Mouse (Mus musculus) central nervous system, embryonic 18 days (tissue): ENCODE measurements around the gene Cpsf4. TPM values are rescaled to one million over a fixed set of nuclear protein-coding genes. Genes with fewer than 3 reads are reported as not detected.

Experiments
- polyA plus RNA-seq: library from polyadenylated mRNA; depleted of rRNA; stranded (reverse); fragments of >200 nt; gene quantifications from 2 replicates; pipeline ENCODE4 v1.2.3, GENCODE M21; 2012; rRNA removed

The Cpsf4 gene
- polyA plus RNA-seq, result 76.1 and 81.7 TPM in 2 replicates

DNA sequence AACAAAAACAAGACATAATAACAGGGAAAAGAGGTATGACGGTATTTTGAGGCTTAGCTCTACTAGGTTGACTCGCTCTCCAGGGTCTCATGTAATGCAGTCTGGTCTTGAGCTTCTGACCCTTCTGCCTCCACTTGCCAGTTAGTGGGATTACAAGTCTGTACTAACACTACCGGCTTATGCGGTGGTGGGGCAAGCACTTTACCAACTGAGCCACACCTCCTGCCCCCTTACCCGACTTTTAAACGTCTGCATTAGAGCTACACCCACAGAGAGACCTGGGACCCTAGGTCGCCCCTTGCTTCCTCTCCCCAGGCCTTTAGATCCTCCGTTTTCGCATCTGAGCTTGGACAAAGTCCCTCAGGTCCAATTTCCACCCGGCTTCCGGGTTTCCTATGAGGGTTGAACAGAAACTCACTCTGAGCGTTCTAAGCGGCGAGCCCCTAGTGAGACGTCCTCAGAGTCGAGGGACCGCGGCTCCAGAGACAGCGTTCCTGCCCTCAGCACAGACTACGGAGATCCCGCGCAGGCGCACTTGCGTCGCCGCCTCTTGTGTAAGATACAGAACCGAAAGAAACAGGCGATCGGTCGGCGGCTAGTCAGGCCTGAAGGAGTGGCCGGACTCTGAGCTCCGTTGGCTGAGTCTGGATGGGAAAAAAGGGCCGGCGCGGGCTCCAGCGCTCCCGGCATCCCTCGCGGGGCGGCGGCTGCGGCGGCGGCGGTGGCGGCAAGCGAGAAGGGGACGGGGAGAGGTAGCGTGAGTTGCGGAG, at the start of gene Cpsf4, which contains the start of gene Ptcd1:
Cpsf4 (plus strand) TSS at position 678 of the 770 bp plus-strand sequence.
Ptcd1 (minus strand) TSS at position 573 of the 770 bp plus-strand sequence.

DNA sequence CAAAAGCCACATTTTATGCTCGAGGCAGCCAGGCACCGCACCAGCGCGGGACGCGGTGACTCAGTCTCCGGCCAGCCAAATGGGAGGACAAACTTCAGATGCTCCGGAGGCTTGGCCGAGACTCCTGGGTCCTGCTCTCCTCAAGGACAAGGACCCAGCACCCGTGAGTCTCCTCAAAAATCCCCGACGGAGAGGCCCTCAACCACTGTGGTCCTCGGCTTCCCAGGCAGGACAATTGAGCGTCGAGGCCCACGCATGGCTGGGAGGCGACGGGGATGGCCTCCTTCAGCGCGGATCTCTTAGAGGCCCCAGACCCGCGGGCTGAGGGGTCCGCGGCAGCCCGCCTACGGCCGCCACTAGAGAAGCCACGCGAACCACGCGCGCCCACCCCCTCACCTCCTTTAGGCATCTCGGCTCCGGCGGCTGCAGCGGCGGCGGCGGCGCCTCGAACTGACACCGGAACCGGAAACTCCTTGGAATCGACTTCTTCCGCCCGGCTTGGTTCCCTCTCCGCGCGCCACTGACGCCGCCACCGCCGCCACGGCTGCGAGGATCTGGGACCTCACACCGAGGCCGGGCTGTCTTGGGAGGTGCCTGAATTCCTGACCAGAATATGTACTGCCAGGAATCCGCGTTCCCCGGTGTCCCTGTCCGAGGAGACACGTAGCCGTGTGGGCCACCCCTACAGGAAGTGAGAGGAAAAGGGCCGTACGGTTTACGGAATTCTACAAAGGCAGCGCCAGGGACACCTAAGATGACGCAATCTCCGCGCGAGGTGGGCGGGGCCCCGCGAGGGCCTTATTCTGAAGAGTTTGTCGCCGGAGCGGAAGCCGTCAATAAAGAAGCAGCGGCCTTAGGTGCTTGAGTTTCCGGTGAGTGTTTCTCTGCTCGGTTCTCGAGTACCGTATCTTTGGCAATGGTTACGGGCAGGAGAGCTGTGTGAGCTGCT, 27.2 kb upstream of the Cpsf4 start, which contains the start of the genes Pdap1 and Bud31:
Pdap1 (minus strand) TSS at position 668 of the 949 bp plus-strand sequence.
Bud31 (plus strand) TSS at position 792 of the 949 bp plus-strand sequence.

DNA sequence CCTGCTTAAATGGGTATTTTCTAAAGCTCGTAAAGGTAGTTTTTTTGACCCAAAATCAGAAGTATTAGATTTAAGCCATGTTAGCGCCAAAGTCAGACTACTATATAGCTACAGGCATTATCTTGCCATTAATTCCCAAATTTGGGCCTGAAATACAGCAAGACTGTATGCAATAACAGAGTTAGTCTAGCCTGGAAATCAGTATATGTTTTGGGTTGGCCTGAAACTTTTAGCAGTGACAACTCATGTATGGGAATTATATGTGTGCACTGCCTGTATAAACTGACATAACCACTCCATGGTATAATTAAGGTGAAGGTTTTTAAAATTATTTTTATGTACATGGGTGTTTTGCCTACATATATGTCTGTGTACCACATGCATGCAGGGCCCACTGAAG, 24.9 kb downstream of the Cpsf4 start, which contains the start of gene Atp5j2:
Atp5j2 (minus strand) TSS at position 101 of the 400 bp plus-strand sequence.

DNA sequence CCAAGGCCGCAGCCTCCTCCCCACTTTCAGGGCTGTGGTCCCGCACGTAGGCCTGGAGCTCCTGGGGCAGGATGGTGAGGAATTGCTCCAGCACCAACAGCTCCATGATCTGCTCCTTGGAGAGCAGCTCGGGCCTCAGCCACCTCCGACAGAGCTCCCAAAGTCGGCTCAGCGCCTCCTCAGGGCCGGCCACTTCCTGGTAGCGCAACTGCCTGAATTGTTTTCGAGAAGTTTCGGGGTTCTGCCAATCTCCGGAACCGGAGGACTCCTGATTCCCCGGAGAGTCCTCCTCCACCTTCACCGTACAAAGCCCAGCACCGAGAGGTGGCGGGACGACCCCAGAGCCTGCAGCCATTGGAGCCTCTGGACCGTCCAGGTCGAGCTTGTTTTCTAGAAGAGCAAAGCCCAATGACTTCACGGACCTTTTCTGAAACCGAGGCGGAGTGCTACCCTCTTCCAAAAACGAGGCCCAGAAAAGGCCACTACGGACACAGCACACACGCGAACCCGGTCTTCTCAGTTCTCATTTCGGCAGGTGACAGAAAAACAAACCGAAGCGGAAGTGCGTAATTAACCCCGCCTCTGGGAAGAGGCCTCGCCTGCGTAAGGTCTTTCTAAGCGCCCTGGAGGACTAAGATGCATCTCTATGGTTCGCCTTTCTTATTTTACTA, 34.4 kb downstream of the Cpsf4 start, which contains the start of gene Zkscan14:
Zkscan14 (minus strand) TSS at position 548 of the 671 bp plus-strand sequence.

DNA sequence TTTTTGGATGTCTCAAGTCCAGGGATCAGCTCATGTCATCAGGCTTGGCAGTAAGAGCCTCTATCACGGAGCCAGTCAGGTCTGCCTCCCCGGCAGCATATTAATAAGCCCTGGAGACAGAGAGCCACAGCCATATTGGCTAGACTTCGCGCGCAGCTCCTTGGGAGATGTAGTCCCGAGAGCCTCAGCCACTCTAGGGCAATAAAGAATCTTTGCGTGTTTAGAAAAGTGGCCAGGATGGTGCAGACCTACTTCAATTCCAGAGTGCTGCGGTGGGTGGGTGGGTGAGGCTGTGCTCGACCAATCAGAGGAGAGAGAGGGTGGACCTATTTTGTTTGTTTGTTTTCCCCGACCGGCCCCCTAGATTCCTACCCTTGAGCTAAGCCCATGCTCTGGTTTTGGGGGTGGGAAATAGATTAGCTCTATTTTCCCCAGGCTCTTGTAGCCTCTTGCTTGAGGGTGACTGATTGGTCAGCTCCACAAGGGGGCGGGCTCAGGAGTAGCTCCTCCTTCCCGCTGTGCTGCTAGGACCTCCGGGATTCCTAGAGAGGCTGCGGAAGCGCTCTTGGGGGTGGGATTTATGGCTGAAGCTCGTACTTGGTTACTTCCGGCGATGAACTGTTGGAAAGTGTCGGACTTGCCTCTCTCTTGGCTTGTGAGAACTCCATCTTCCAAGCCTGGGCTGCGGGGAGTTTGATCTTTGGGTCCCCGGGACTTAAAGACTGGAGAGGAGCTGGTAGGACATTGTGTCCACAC, 37.1 kb downstream of the Cpsf4 start, which contains the start of gene Zkscan5:
Zkscan5 (plus strand) TSS at position 627 of the 756 bp plus-strand sequence.

DNA sequence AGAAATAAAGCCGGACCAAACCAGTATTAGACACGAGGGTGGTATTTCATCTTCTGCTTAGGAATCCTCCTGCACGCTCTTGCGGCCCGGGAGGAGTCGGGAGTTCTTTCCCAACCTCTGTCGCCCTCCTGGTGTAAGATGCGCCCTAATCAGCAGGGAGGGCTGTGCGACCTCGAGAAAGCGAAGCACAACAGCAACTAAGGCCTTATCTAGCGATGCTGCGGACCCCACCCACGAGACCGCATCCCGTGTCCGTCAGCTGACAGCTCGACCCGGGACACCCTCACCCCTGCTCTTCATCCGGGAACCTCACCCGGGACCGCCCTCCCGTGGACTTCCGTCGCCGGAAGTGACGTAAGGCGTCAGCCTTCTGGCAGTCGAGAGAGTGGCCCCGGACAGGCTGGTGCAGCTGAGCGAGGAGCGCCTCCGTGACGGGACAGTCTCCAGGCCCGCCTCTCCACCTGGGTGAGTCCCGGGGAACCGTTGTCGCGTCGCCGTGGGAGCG, 64.4 kb downstream of the Cpsf4 start, which contains the start of gene Zfp655:
Zfp655 (plus strand) TSS at position 349 of the 505 bp plus-strand sequence.

Other genes starting within 250 kb of the Cpsf4 start
- 49.0 and 53.6 TPM in 2 replicates for gene Smurf1, start 201.4 kb upstream of the Cpsf4 start, polyA plus RNA-seq
- gene Gm4871, start 134.5 kb upstream of the Cpsf4 start, polyA plus RNA-seq, result not detected in 2 replicates
- not detected in 2 replicates for gene 1700018F24Rik, start 124.2 kb upstream of the Cpsf4 start, polyA plus RNA-seq
- 265 and 275 TPM in 2 replicates for gene Arpc1a, start 83.4 kb upstream of the Cpsf4 start, polyA plus RNA-seq
- gene Kpna7, start 83.2 kb upstream of the Cpsf4 start, polyA plus RNA-seq, result 0.07 TPM in 1 of 2 replicates, not detected in the other
- 66.6 and 73.3 TPM in 2 replicates for gene Arpc1b, start 53.0 kb upstream of the Cpsf4 start, polyA plus RNA-seq
- gene Pdap1, start 27.0 kb upstream of the Cpsf4 start, polyA plus RNA-seq, result 116 and 119 TPM in 2 replicates
- gene Bud31, start 26.9 kb upstream of the Cpsf4 start, polyA plus RNA-seq, result 130 and 142 TPM in 2 replicates
- 20.2 and 20.8 TPM in 2 replicates for gene Ptcd1, start 105 bp upstream of the Cpsf4 start, polyA plus RNA-seq
- 315 and 348 TPM in 2 replicates for gene Atp5j2, start 24.8 kb downstream of the Cpsf4 start, polyA plus RNA-seq
- gene Zkscan14, start 34.7 kb downstream of the Cpsf4 start, polyA plus RNA-seq, result 6.3 and 6.5 TPM in 2 replicates
- 10.2 and 10.4 TPM in 2 replicates for gene Zkscan5, start 37.3 kb downstream of the Cpsf4 start, polyA plus RNA-seq
- gene Zfp655, start 64.5 kb downstream of the Cpsf4 start, polyA plus RNA-seq, result 17.8 and 18.6 TPM in 2 replicates
- 15.4 and 17.4 TPM in 2 replicates for gene Zscan25, start 113.3 kb downstream of the Cpsf4 start, polyA plus RNA-seq
- 0.03 and 0.04 TPM in 2 replicates for gene Cyp3a57, start 178.1 kb downstream of the Cpsf4 start, polyA plus RNA-seq